Mouse (Mus musculus): ENCODE measurements around the gene Hyal2.
"Not testable (repeated sequence)": the region's sequence is repeated elsewhere in the genome, so short reads cannot be mapped to it uniquely, and the experiment has no call there.

Hyal2 gene

DNA sequence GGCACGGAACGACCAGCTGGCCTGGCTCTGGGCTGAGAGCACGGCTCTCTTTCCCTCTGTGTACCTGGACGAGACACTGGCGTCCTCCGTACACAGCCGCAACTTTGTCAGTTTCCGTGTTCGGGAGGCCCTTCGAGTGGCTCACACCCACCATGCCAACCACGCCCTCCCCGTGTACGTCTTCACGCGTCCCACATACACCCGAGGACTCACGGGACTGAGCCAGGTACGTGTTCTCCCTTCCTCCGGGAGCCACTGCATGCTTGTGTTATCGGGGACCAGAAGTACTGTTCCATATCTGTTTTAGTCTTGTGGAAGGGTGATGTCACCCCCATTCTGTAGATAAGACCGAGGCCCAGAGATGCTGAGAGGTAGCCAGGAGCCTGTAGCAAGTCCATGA is 3.1 kb downstream of the Hyal2 start:
- no peak for DNase-seq

DNA sequence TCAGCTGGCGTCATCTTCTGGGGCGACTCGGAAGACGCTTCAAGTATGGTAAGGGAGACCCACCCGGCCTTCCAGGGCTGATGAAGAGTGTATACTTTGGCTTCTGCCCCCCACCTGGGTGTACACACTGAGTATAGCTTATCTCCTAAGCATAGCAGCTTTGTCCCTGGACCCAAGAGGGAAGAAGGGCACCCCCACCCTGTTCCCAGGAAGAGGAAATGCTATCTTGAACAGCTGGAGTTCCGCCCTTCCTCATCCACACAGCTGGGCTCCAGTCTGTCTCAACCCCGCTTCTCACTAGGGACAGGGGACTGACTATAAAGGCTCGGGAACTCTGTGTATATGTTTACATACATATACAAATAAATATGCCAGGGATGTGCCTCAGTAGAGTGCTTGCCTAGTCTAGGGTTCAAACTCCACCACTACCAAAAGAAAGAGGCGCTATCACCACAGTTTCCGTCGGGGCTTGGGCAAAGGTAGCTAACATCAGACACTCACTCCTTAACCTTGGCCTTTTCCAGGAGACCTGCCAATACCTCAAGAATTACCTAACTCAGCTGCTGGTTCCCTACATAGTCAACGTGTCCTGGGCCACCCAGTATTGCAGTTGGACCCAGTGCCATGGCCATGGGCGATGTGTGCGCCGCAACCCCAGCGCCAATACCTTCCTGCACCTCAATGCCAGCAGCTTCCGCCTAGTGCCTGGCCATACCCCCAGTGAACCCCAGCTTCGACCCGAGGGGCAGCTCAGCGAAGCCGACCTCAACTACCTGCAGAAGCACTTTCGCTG is 4.0 kb downstream of the Hyal2 start:
- DNase-seq = no peak

DNA sequence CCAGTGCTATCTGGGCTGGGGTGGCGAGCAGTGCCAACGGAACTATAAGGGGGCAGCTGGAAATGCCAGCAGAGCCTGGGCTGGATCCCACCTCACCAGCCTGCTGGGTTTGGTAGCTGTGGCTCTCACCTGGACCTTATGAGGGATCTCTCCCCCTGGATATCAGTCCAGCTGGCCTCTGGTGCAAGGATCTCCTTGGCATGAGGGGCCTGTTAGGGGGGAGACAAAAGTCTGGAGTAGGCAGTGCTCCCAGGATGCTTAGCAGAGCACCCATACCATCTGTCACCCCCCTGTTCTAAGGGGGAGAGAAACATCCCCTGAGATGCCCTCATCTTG is 4.5 kb downstream of the Hyal2 start:
- DNase-seq = no peak

DNA sequence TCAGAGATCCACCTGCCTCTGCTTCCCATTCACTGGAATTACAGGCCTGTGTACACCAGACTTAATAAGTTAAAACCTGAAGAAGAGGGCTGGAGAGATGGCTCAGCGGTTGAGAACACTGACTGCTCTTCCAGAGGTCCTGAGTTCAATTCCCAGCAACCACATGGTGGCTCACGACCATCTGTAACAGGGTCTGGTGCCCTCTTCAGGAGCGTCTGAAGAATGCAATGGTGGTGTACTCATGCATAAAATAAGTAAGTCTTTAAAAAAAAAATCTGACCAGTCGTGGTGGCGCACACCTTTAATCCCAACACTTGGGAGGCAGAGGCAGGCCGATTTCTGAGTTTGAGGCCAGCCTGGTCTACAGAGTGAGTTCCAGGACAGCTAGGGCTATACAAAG is 6.0 kb downstream of the Hyal2 start:
- DNase-seq = not testable (repeated sequence)

DNA sequence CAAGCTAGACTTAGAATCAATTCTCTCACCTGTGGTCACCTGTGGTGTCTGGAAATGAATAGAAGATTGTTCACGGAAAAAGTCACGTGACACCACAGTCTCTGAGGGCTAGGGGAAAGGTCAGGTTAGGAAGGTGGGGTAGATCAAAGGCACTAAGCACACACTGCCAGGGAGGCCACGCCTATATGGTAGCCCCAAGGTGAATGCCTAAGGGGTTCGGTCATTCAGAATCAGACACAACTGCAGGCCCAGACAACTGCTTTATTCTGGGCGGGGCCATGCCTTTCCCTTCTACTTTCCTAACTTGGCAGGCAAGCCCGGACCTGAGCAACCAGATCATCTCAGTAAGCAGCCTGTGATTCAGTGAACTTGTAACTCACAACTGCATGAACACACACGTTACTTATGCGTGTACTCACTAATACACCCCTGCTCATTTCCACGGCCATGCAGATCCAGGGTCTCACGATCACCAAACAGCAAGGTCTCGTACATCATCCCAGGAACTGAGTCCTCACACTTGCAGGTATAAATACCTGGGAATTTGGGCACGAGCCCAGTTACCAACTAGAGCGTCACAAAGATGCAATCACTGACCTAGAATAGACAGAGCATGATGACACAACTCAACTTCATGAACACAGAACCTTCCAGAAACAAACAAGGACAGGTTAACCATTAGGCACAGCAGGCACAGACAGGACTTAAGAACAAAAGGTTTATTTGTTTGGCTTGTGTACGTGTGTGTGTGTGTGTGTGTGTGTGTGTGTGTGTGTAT is 8.0 kb downstream of the Hyal2 start:
- DNase-seq = no peak

DNA sequence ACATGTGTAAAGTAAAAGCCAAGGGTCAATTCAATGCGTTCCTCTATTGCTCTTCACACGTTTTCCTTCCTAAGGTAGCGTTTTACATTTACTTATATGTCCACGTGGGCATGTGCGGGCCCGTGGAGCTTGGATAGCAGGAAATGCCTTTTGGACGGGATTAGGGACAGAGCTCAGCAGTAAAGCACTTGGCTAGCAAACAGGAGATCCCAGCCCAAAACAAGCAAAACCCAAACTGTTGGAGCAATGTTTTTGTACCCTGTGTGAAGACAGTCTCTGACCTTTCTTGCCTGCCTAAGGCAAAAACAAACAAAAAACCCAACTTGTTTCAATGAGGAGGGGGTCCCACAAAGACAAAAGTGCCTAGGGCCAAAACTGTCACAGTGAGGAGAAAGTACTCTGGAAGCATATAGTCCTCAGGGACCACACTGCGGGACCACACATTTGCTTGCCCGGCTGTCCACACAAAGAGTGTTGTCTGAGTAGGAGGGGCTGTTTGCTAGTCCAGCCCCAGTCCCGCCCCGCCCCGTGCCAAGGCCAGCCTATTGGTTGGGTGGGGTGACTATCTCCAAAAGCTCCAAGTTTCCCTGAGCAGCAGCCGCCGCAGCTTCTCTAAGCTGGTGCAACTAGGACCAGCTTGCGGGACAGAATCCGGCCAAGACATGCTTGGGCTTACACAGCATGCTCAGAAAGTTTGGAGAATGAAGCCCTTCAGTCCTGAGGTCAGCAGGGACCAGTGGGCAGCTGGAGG is 8.8 kb downstream of the Hyal2 start, which contains the start of gene Hyal1:
TSS of gene Hyal1 (plus strand) at position 571 of the 751 bp plus-strand sequence.
- DNase-seq = no peak

DNA sequence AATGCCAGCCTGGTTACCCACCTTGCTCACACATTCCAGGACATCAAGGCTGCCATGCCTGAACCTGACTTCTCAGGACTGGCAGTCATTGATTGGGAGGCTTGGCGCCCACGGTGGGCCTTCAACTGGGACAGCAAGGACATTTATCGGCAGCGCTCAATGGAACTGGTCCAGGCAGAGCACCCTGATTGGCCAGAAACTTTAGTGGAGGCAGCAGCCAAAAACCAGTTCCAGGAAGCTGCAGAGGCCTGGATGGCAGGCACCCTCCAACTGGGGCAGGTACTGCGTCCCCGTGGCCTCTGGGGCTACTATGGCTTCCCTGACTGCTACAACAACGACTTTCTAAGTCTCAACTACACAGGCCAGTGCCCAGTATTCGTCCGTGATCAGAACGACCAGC is 10.1 kb downstream of the Hyal2 start:
- no peak for DNase-seq

DNA sequence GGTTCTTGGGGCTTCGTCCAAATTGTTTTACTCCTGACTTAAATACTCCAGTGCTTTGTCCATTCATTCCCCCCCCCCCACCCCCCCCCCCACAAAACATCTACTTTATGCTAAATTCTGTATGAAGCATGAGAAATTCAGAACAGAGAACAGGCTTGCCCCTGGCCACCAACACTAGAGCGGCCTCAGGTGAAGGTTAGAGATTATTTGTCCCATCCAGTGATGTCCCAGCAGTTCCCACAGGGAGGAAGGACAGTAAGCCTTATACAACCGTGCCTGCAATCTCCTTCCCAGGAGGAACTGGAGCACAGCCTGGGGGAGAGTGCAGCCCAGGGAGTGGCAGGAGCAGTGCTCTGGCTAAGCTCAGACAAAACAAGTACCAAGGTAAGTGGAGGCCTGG is 10.8 kb downstream of the Hyal2 start, which contains the start of gene Naa80:
TSS of gene Naa80 (plus strand) at position 301 of the 400 bp plus-strand sequence.
- DNase-seq = no peak

DNA sequence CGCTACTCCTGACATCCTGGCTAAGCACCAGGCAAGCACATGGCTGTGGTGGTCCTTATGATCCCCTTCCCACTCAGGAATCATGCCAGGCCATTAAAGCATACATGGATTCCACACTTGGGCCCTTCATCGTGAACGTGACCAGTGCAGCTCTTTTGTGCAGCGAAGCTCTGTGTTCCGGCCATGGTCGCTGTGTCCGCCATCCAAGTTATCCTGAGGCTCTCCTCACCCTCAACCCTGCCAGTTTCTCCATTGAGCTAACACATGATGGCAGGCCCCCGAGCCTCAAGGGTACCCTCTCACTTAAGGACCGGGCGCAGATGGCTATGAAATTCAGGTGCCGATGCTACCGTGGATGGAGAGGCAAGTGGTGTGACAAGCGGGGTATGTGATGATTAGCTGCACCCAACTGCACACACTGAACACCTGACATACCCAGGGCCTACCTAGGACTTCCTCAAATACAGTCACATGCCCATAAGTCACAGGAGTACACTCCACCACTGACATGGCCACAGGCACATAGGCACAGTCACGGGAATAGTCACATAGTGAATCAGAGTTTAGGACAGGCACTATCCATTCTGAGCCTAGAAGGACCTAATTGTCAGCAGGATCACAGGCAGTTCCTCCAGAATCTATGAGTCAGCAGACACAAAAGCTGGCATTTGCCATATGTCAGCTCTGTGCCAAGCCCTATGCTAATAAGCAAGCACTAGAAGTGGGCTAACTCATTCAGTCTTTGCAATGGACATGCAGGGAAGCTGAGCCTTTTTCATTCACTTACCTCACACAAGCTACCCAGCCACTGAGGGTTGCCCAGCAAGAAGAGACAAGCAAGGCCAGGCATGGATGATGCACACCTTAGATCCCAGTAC is 11.5 kb downstream of the Hyal2 start:
- DNase-seq = no peak

DNA sequence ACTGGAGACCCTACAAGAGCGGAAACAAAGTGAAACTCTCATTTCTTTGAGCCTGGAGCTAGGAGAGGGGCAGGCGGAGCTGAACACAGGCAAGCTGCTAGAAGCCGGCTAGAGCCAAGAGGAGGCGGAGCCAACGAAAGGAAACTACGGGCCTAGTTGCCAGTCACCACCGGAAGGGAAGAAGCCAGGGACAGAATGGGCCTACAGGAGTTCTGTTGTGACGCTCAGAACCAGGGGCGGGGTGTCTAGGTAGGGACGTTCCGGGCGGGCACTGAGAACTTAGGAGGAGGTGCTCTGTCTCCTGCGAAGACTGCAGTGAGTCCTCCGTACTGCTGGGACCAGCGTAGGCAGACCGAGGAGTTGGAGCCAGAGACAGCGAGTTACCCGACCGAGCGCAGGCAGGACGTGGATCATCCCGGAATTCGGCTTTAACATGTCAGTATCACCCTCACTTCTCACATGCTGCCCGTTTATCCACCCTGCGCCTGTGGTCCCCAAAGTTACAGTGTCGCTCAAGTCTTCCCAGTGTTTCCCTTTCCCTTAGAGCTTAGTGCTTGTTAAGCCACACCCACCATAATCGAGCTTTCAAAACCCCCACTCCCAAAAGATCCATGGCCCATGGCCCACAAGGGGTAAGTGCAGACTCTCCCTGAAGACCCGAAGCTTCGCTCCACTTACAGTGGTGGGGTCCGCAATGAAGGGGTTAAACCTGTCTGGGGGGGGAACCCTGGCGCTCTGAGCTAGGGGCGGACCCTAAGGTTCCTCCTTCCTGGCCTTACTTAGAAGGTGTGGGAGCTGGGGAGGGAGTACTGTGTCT is 13.0 kb downstream of the Hyal2 start, which contains the start of gene Hyal3:
TSS of gene Hyal3 (plus strand) at position 318 of the 817 bp plus-strand sequence.
- peak; percentile 81 to 88 for DNase-seq

DNA sequence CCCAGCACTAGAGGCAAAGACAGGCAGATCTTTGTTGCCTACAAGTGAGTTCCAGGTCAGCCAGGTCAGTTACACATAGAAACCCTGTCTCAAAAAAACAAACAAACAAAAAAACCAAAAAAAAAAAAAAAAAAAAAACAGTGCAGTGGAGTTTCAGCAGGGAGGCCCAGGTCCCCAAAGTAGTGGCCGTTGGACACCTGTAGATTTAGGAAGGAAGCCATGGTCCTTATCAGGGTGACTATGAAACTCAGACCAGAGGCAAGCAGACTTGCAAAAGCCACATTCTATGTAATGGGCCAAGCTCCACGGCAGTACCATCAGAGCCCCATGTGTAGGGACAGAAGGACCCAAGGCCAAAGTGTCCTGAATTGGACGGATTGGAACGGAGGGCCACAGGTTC is 13.8 kb downstream of the Hyal2 start:
- no peak for DNase-seq

DNA sequence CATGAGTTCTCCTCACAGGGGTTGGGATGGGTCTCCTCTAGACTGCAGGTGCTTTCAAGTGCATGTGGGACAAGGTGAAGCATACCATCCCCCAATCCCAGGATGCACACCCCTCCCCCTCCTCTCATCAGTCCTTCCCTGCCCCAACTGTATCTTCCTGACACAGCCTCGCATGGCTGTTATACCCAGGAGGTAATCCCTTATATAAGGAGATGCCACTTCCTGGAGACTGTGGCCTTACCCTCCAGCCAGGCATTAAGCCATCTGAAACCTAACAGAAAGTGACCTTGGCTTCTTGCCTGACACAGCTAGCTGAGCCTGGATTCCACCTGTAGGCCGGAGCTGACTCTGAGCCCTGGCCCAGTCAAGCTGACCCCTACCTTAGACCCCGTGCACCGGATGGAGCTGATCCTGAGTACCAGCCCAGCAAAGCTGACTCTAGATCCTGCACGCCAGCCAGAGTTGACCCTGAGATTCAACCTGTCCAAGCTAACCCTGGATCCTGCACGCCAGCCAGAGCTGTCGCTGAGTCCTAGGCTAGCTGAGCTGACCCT is 14.8 kb downstream of the Hyal2 start:
- no peak for DNase-seq

DNA sequence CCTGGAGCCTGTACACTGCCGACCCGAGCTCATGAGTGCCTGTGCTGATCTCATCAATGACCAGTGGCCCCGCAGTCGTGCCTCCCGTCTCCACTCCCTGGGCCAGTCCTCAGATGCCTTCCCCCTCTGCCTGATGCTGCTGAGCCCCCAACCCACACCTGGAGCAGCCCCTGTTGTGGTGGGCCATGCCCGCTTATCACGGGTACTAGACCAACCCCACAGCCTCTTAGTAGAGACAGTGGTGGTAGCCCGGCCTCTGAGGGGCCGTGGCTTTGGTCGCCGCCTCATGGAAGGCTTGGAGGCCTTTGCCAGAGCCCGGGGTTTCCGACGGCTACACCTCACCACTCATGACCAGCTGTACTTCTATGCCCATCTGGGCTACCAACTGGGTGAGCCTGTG is 15.4 kb downstream of the Hyal2 start:
- DNase-seq = no peak

DNA sequence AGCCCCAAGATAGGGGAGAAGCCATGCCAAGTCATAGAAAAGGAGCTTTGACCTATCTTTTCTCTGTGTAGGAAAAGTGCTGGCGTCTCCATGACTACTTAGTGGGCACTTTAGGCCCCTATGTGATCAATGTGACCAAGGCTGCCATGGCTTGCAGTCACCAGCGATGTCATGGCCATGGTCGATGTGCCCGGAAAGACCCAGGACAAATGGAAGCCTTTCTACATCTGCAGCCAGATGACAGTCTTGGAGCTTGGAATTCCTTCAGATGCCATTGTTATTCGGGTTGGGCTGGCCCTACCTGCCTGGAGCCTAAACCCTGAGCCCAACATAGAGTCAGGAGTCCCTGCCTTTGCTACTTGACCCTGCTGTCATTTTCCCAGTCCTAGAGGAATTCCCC is 18.8 kb downstream of the Hyal2 start:
- no peak for DNase-seq

DNA sequence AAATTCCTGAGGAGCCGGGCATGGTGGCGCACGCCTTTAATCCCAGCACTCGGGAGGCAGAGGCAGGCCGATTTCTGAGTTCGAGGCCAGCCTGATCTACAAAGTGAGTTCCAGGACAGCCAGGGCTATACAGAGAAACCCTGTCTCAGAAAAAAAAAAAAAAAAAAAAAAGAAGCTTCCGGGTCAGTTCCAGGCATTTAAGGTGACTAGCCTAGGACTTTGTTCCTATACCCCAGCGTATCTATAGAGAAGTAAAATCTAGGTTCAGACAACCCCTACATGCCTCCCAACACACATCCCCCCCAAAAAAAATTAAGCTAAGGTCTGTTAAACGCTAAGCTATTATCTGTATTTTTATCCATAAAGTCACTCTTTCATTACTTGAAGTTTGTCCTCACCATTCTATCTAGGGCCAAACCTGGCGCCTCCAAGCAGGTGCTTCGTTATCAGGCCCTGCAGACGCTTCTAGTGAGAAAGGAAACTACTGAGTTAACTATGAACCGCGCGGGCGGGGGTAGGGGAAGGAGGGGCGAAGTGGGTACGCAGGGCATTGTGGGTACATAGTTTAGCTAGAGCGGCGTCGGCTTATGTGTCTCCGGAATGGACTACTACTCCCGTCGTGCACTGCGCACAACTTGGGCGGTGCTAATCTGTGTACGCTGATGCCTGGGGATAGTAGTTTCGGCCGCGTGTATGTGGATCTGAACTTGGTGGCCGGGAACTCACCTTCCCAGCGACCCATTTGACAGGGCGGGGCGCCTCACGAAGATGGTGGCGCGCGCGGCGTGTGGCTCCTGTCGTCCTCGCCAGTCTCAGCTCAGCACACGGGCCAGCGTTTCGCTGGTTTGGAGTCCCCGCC is 19.5 kb downstream of the Hyal2 start, which contains the start of gene Ifrd2:
TSS of gene Ifrd2 (plus strand) at position 669 of the 859 bp plus-strand sequence.
- DNase-seq = peak; percentile 98 to 99

DNA sequence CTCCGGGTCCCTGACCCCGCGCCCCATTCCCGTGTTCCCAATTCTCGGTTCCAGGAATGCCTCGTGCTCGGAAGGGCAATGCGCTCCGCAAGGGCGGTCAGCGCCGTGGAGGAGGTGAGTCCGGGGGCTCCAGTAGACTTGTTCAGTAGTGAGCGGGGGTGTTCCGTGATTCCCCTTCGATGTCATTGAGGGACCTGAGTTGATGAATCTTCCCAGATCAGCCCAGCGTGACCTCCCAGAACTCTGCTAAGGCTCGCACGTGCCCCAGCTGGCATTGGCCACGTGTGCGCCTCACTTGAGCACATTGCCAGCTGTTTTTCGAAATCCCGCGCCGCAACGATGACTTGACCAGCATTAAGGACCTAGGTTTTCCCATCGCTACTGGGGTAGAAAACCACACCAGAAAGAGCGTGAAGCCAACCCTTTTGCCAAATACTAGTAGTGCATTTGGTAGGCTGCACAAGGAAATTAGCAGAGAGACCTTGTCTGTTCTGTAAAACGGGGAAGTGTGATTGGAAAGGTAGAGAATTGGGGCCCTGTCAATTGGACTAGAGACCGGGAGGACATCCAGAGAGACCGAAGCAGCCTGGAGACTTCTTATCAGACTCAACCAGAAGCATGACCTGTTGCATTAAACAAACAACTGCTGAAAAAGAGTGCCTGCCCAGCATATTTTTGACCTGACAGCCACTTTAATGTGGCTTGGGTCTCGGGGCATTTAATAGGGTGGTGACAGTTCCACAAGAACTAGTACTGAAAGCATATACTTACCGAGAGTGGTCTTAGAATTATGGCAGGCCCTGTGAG is 20.3 kb downstream of the Hyal2 start:
- no peak for DNase-seq

DNA sequence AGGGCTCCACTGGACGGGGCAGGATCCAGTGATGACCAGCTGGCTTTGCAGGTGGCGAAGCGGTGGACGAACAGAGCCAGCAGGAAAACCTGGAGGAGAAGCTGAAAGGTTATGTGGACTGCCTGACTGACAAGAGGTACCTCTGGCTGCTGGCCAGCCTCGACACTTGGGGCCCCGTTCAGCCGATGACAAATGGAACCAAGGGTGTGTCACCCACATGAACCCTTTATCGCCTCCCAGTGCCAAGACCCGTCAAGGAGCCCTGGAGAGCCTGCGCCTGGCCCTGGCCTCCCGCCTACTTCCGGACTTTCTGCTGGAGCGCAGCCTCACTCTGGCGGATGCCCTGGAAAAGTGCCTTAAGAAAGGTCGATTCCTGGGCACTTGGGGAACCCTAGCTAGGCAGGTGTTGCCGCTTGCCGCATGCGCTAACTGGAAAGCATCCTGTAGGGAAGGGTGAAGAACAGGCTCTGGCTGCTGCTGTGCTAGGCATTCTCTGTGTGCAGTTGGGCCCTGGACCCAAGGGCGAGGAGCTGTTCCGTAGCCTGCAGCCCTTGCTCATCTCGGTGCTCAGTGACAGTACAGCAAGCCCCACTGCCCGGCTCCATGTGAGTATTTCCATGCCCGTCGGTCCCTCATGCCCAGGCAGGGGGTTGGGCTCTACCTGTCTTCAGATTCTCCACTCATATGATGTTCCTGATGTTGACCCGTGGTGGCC is 22.5 kb downstream of the Hyal2 start:
- DNase-seq = no peak

DNA sequence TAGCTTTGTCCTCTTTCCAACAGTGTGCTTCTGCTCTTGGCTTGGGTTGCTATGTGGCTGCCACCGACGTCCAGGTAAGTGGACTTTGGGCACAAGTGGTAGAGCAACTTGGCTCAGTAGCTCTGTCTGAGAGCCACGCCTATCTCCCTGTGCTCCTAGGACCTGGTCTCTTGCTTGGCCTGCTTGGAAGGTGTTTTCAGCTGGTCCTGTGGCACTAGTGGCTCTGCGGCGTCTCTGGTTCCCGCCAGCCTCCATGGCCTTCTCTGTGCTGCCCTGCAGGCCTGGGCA is 23.0 kb downstream of the Hyal2 start:
- DNase-seq = no peak
